ENCODE assay signal across 8 mouse cellular contexts in genomic region chr9:61370889-61371754, GRCm38 (mm10). TPM values are rescaled to one million over a fixed set of nuclear protein-coding genes. Genes with fewer than 3 reads are reported as not detected.
DNase-seq lines count a peak whose midpoint lies in the region; ATAC-seq and TF ChIP-seq lines count a peak whose summit lies in the region.

No protein-coding gene starts in this region.

- DNase-seq in adipocyte (ENCODE audit: low spot score) = peak; percentile 68
- peak; percentile 75 for DNase-seq in cerebellum, postnatal 36 days
- DNase-seq in gastrocnemius, adult 2 months = peak; percentile 82
- DNase-seq in left cerebral cortex, postnatal 14 days (ENCODE audit: low spot score in 2 of 2) = peak; percentile 59 to 71
- DNase-seq in right cerebral cortex, postnatal 25 days = peak; percentile 69
- peak; percentile 55 to 69 for DNase-seq in urinary bladder, postnatal 4 days (ENCODE audit: low spot score in 2 of 2)

- peak overlapping the region; percentile 76 for H3K9ac ChIP-seq in hindbrain, embryonic 16.5 days (ENCODE audit: low read depth, low read length)

- H3K36me3 ChIP-seq in hindbrain, embryonic 16.5 days (ENCODE audit: control insufficient read depth, insufficient read depth, low read length) = peaks cover 1% of the 10 kb centered on the region; the same call in 1 of the 2 replicates
- peaks cover 8% of the 10 kb centered on the region for H3K36me3 ChIP-seq in megakaryocyte, embryonic 14.5 days (replicated peaks; ENCODE audit: low read length)

- WGBS in hindbrain, embryonic 16.5 days = under 1% methylated on average over 60 of the region's 66 CpGs

- ATAC-seq in hindbrain, embryonic 16.5 days = peak; percentile 38

- peaks cover 43% of the 10 kb centered on the region for H3K4me1 ChIP-seq in hindbrain, embryonic 16.5 days (ENCODE audit: control insufficient read depth, insufficient read depth, low read depth, low read length)
- H3K4me1 ChIP-seq in megakaryocyte, embryonic 14.5 days = peaks cover 69% of the 10 kb centered on the region

- H3K27me3 ChIP-seq in hindbrain, embryonic 16.5 days (replicated peaks; ENCODE audit: control insufficient read depth, insufficient read depth, low read length) = peaks cover 4% of the 10 kb centered on the region; the same call in 1 of the 2 replicates
- H3K27me3 ChIP-seq in megakaryocyte, embryonic 14.5 days (replicated peaks) = peaks cover 52% of the 10 kb centered on the region

- TF ChIP-seq CTCF in gastrocnemius, adult 2 months (IDR thresholded peaks at IDR 0.05) = no peak

- peak overlapping the region; percentile 92 for H3K27ac ChIP-seq in gastrocnemius, adult 2 months
- H3K27ac ChIP-seq in hindbrain, embryonic 16.5 days (ENCODE audit: low read depth, low read length) = peak overlapping the region; percentile 88

- no peaks in the 10 kb centered on the region for H3K9me3 ChIP-seq in hindbrain, embryonic 16.5 days (ENCODE audit: control insufficient read depth, low read length)
- H3K9me3 ChIP-seq in megakaryocyte, embryonic 14.5 days = no peaks in the 10 kb centered on the region

- H3K4me2 ChIP-seq in hindbrain, embryonic 16.5 days (ENCODE audit: low read length) = peak overlapping the region; percentile 91

- intact Hi-C loops in gastrocnemius, adult 2 months (cut with DNase I) = loop anchor here (5.0 kb wide), 3 partner anchors 66 to 326 kb away; no protein-coding TSS in a partner anchor
- intact Hi-C loops in left cerebral cortex, postnatal 14 days (cut with DNase I) = loop anchor here (1.0 to 10.0 kb wide), 6 partner anchors 93 to 461 kb away; no protein-coding TSS in a partner anchor

- peak overlapping the region; percentile 77 for H3K4me3 ChIP-seq in gastrocnemius, adult 2 months
- peak overlapping the region; percentile 83 for H3K4me3 ChIP-seq in hindbrain, embryonic 16.5 days (ENCODE audit: low read length)
- H3K4me3 ChIP-seq in megakaryocyte, embryonic 14.5 days (replicated peaks) = peak overlapping the region; percentile 96

RNA-seq across cellular contexts. Expression of gene Tle3, which starts 1.0 kb away (rescaled TPM):
- 10 to 100 TPM in 1 of 2 experiments, 1 to 10 TPM in 1; 4.7 to 12.9 TPM for total RNA-seq in gastrocnemius, adult 2 months (2021)
- polyA plus RNA-seq in hindbrain, embryonic 16.5 days (2015; fragmentation: Nextera tagmentation; extraction: Ambion mirVana) = 19.5 and 23.0 TPM in 2 replicates
- 10 to 100 TPM; 81.7 to 98.0 TPM for total RNA-seq in left cerebral cortex, postnatal 14 days (2021)
- polyA plus RNA-seq in megakaryocyte, embryonic 14.5 days (2012; ENCODE audit: insufficient read depth, low replicate concordance) = 60.7 and 62.9 TPM in 2 replicates

Comparison
In these comparisons a context has a peak if more than half of its experiments do, and no peak if none do; other contexts are left out.
1. Peak in every context shown above with its lines: DNase-seq, ATAC-seq, H3K4me3 ChIP-seq and H3K27ac ChIP-seq.
2. RNA of gene Tle3, which starts 1.0 kb away (total RNA-seq): 81.7 to 98.0 TPM in left cerebral cortex, postnatal 14 days; 4.7 to 12.9 TPM in gastrocnemius, adult 2 months; every median in the first group is over 4 times any median in the second.